Mouse (Mus musculus): Measurements from ENCODE around the gene Zfp688.

DNA sequence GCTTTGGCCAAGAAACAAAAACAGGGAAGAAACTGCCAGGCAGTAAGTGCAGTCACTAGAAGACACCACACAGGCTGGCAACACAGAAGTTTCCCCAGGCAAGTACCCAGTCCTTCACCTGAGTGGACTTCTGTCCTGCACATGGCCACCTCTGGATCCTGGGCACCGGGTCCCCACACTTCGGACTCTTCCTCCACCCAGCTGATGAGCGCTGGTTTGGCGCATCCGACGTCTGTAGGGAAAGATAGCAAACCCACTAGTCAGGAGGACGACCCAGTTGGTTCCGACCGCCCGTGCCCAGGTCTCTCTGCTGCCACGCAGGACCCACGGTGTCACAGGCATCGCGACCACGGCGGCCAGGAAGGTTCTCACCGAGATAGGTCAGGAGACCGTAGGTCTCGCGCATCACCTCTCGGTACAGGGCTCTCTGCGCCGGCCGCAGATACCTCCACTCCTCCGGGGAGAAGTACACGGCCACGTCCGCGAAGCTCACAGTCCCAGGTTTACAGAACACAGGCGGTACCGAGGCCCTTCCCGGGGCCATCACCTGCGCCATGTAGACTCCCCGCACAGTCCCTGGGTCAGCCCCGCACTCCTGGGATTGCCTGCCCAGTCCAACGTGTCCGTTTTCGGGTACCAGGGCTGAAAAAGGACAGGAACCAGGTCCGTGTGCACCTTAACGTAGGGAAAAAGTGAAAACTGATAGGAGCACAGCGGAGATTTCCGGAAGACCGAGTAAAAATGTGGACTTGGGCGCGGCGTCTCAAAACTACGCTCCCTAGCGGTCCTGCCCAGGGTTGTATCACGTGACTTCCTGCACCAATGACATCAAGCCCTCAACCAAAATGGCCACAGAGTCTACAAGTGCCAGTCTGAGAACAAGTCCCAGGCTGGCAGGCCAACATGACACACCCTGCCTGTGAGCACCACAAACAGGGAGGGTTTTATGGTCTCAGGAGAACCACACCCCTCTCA lies 46.3 kb downstream of the Zfp688 start, which contains the start of gene Zfp747:
- TF ChIP-seq POLR2A (IDR thresholded peaks at IDR 0.05; ENCODE audit: low read depth, low read length), result peak; percentile 58
- peak; percentile 68 for TF ChIP-seq CTCF (conservative IDR thresholded peaks at IDR 0.05; ENCODE audit: insufficient read depth, insufficient read length, low read depth, low read length)
